Mouse (Mus musculus): ENCODE data around the gene Ikzf1. TPM values are rescaled to one million over a fixed set of nuclear protein-coding genes. Genes with fewer than 3 reads are reported as not detected.
A peak's percentile ranks its signal among the peaks of the same experiment; 100 is the strongest.

The Ikzf1 gene
- polyA plus RNA-seq, 1 experiment from 2014 or later, result 1.5 TPM

DNA sequence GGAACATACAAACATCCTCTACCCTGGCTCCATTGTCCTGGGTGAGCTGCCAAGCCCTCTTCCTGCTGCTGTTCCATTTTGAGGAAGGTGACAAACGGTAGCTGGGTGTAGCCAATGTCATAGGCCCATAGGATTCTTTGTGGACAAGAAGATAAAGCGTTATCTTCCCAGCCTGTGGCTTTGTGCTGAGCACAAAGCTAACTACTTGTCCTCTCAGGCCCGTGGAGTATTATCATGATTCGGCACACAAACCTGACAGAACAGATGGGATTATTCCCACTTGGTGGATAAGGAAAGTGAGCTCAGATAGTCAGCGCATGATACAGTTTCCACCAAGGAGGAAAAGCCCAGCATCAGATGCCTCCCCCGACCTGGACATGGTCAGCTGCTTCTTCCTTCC, 50.4 kb downstream of the Ikzf1 start:
- H3K9ac ChIP-seq (ENCODE audit: low read length), result no peak overlapping the region
- no peak overlapping the region for H3K27ac ChIP-seq (replicated peaks in 1 of 2; ENCODE audit: control insufficient read depth in 1 of 2, insufficient read depth in 1 of 2, low read depth in 2 of 2, low read length in 2 of 2)
- no peaks in the 10 kb centered on the region for H3K9me3 ChIP-seq (ENCODE audit: control insufficient read depth, low read length)
- ATAC-seq (ENCODE audit: insufficient number of reproducible peaks, insufficient read depth, low FRiP score, low read depth), result no peak
- WGBS, result 57% methylated on average over 6 of the region's 6 CpGs
- H3K36me3 ChIP-seq (ENCODE audit: control insufficient read depth, insufficient read depth, low read length), result no peaks in the 10 kb centered on the region
- H3K4me2 ChIP-seq (ENCODE audit: low read length), result no peak overlapping the region
- H3K4me1 ChIP-seq (ENCODE audit: control insufficient read depth in 2 of 2, insufficient read depth in 2 of 2, low read length in 2 of 2), result no peaks in the 10 kb centered on the region
- H3K4me3 ChIP-seq (ENCODE audit: control insufficient read depth in 1 of 2, insufficient read depth in 1 of 2, low read depth in 1 of 2, low read length in 2 of 2), result no peak overlapping the region
- H3K27me3 ChIP-seq (ENCODE audit: control insufficient read depth, insufficient read depth, low read length), result no peaks in the 10 kb centered on the region

DNA sequence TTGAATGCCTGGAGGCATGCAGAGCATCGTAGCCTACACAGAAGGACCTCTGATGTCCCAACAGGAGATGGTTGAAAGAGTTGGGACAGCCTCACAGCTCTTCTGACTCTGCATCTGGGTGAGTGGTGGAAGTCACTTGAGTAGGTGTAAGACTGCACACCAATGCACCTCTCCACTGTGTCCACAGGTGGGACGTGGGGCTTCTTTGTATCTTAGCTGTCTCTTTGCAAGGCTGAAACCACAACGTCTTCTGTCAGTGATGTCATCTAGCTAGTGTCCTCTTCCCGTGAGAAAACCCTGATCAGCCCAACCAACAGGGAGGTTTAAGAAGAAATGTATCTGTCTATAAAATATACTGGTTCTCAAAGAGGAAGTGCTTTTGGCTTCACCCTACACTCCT, 52.1 kb downstream of the Ikzf1 start:
- H3K4me2 ChIP-seq (ENCODE audit: low read length), result no peak overlapping the region
- no peaks in the 10 kb centered on the region for H3K4me1 ChIP-seq (ENCODE audit: control insufficient read depth in 2 of 2, insufficient read depth in 2 of 2, low read length in 2 of 2)
- WGBS, result 81% methylated on average over 4 of the region's 4 CpGs
- ATAC-seq (ENCODE audit: insufficient number of reproducible peaks, insufficient read depth, low FRiP score, low read depth), result 0 out of 2 replicates have a peak, but pooled peaks have one; percentile 35
- no peaks in the 10 kb centered on the region for H3K27me3 ChIP-seq (ENCODE audit: control insufficient read depth, insufficient read depth, low read length)
- H3K9ac ChIP-seq (ENCODE audit: low read length), result no peak overlapping the region
- H3K9me3 ChIP-seq (ENCODE audit: control insufficient read depth, low read length), result no peaks in the 10 kb centered on the region
- no peak overlapping the region for H3K4me3 ChIP-seq (ENCODE audit: control insufficient read depth in 1 of 2, insufficient read depth in 1 of 2, low read depth in 1 of 2, low read length in 2 of 2)
- no peaks in the 10 kb centered on the region for H3K36me3 ChIP-seq (ENCODE audit: control insufficient read depth, insufficient read depth, low read length)
- H3K27ac ChIP-seq (replicated peaks in 1 of 2; ENCODE audit: control insufficient read depth in 1 of 2, insufficient read depth in 1 of 2, low read depth in 2 of 2, low read length in 2 of 2), result no peak overlapping the region

DNA sequence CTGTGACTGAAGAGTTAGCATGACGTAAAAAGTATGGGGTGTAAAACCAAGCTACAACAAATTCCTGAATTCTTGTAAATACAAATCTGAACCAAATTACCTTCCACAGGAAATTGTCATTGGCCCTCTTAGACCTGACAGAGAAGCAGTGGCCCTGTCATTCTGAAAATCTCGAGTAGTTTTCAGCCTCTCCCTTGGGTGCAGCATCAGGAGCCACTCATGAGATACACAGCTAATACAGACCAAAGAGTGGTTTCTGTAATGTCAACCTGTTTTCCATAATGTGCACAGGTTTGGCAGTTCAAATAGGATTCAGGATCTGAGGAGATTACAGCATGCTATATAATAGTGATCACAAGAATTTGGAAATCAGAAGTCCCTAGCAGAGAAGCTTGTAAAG, 52.8 kb downstream of the Ikzf1 start:
- H3K9me3 ChIP-seq (ENCODE audit: control insufficient read depth, low read length), result no peaks in the 10 kb centered on the region
- ATAC-seq (ENCODE audit: insufficient number of reproducible peaks, insufficient read depth, low FRiP score, low read depth), result no peak
- H3K4me1 ChIP-seq (ENCODE audit: control insufficient read depth in 2 of 2, insufficient read depth in 2 of 2, low read length in 2 of 2), result no peaks in the 10 kb centered on the region
- H3K36me3 ChIP-seq (ENCODE audit: control insufficient read depth, insufficient read depth, low read length), result no peaks in the 10 kb centered on the region
- no peaks in the 10 kb centered on the region for H3K27me3 ChIP-seq (ENCODE audit: control insufficient read depth, insufficient read depth, low read length)
- H3K4me3 ChIP-seq (ENCODE audit: control insufficient read depth in 1 of 2, insufficient read depth in 1 of 2, low read depth in 1 of 2, low read length in 2 of 2), result no peak overlapping the region
- no peak overlapping the region for H3K9ac ChIP-seq (ENCODE audit: low read length)
- 48% methylated on average over 2 of the region's 2 CpGs for WGBS
- H3K4me2 ChIP-seq (ENCODE audit: low read length), result no peak overlapping the region
- H3K27ac ChIP-seq (replicated peaks in 1 of 2; ENCODE audit: control insufficient read depth in 1 of 2, insufficient read depth in 1 of 2, low read depth in 2 of 2, low read length in 2 of 2), result no peak overlapping the region

DNA sequence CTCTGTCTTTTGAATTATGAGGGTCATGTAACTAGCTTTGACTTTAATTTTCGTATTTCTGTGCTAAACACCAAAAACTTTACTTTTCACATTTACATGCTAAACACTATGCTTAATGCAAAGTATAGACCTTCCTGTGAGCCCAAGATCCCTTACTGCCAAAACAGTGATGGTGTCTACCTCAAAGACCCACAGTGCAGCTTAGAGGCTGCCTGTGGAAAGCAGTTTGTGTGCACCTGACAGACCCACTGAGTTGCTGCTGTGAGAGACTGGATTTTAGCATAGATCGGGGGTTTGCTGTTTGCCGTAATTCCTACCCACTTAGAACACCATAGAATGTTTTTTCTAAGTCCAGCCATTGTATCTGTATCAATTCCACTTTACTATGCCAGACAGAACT, 54.3 kb downstream of the Ikzf1 start:
- Histone ChIP-seq H3K4me2 (ENCODE audit: low read length) (no peak overlapping the region), H3K27ac (replicated peaks in 1 of 2; ENCODE audit: control insufficient read depth in 1 of 2, insufficient read depth in 1 of 2, low read depth in 2 of 2, low read length in 2 of 2) (no peak overlapping the region), H3K27me3 (ENCODE audit: control insufficient read depth, insufficient read depth, low read length) (no peaks in the 10 kb centered on the region), H3K9me3 (ENCODE audit: control insufficient read depth, low read length) (no peaks in the 10 kb centered on the region), H3K36me3 (ENCODE audit: control insufficient read depth, insufficient read depth, low read length) (no peaks in the 10 kb centered on the region), H3K4me1 (ENCODE audit: control insufficient read depth in 2 of 2, insufficient read depth in 2 of 2, low read length in 2 of 2) (no peaks in the 10 kb centered on the region), H3K9ac (ENCODE audit: low read length) (no peak overlapping the region), H3K4me3 (ENCODE audit: control insufficient read depth in 1 of 2, insufficient read depth in 1 of 2, low read depth in 1 of 2, low read length in 2 of 2) (no peak overlapping the region)
- WGBS, result 72% methylated on average over 3 of the region's 3 CpGs
- no peak for ATAC-seq (ENCODE audit: insufficient number of reproducible peaks, insufficient read depth, low FRiP score, low read depth)

DNA sequence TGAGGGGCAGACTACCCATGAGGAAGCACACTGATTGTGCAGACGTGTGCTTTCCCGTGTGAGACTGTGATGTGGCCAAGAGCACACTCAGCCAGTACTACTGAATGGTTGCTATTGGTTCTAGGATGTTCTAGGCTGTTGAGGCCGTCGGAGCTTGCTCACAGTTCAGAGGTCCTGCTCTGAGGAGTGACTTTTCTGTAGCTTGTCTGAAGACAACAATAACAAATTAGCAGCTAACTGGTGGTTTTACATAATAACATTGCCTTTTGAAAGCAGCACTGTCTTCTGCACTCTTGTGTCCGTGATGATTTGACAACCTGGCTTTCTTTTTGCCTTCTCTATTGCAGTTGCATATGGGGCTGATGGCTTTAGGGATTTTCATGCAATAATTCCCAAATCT, 55.8 kb downstream of the Ikzf1 start:
- 72% methylated on average over 5 of the region's 5 CpGs for WGBS
- Histone ChIP-seq H3K4me2 (ENCODE audit: low read length) (no peak overlapping the region), H3K4me1 (ENCODE audit: control insufficient read depth in 2 of 2, insufficient read depth in 2 of 2, low read length in 2 of 2) (no peaks in the 10 kb centered on the region), H3K4me3 (ENCODE audit: control insufficient read depth in 1 of 2, insufficient read depth in 1 of 2, low read depth in 1 of 2, low read length in 2 of 2) (no peak overlapping the region), H3K36me3 (ENCODE audit: control insufficient read depth, insufficient read depth, low read length) (no peaks in the 10 kb centered on the region), H3K27me3 (ENCODE audit: control insufficient read depth, insufficient read depth, low read length) (no peaks in the 10 kb centered on the region), H3K9me3 (ENCODE audit: control insufficient read depth, low read length) (no peaks in the 10 kb centered on the region), H3K27ac (replicated peaks in 1 of 2; ENCODE audit: control insufficient read depth in 1 of 2, insufficient read depth in 1 of 2, low read depth in 2 of 2, low read length in 2 of 2) (no peak overlapping the region), H3K9ac (ENCODE audit: low read length) (no peak overlapping the region)
- no peak for ATAC-seq (ENCODE audit: insufficient number of reproducible peaks, insufficient read depth, low FRiP score, low read depth)

GRCm38 (mm10) chr11:11741574-11741973, 56.8 kb downstream of the Ikzf1 start:
- no peak overlapping the region for H3K27ac ChIP-seq (replicated peaks in 1 of 2; ENCODE audit: control insufficient read depth in 1 of 2, insufficient read depth in 1 of 2, low read depth in 2 of 2, low read length in 2 of 2)
- no peak overlapping the region for H3K4me2 ChIP-seq (ENCODE audit: low read length)
- 80% methylated on average over 5 of the region's 5 CpGs for whole genome bisulfite sequencing
- H3K27me3 ChIP-seq (ENCODE audit: control insufficient read depth, insufficient read depth, low read length), result no peaks in the 10 kb centered on the region
- H3K36me3 ChIP-seq (ENCODE audit: control insufficient read depth, insufficient read depth, low read length), result no peaks in the 10 kb centered on the region
- no peak overlapping the region for H3K9ac ChIP-seq (ENCODE audit: low read length)
- no peak overlapping the region for H3K4me3 ChIP-seq (ENCODE audit: control insufficient read depth in 1 of 2, insufficient read depth in 1 of 2, low read depth in 1 of 2, low read length in 2 of 2)
- H3K9me3 ChIP-seq (ENCODE audit: control insufficient read depth, low read length), result no peaks in the 10 kb centered on the region
- ATAC-seq (ENCODE audit: insufficient number of reproducible peaks, insufficient read depth, low FRiP score, low read depth), result no peak
- H3K4me1 ChIP-seq (ENCODE audit: control insufficient read depth in 2 of 2, insufficient read depth in 2 of 2, low read length in 2 of 2), result no peaks in the 10 kb centered on the region

- no peak for ATAC-seq (ENCODE audit: insufficient number of reproducible peaks, insufficient read depth, low FRiP score, low read depth)
- 12% methylated on average over 2 of the region's 2 CpGs for WGBS
- H3K9me3 ChIP-seq (ENCODE audit: control insufficient read depth, low read length), result no peaks in the 10 kb centered on the region
- H3K4me1 ChIP-seq (ENCODE audit: control insufficient read depth in 2 of 2, insufficient read depth in 2 of 2, low read length in 2 of 2), result no peaks in the 10 kb centered on the region
- no peaks in the 10 kb centered on the region for H3K36me3 ChIP-seq (ENCODE audit: control insufficient read depth, insufficient read depth, low read length)
- no peak overlapping the region for H3K9ac ChIP-seq (ENCODE audit: low read length)
- no peak overlapping the region for H3K27ac ChIP-seq (replicated peaks in 1 of 2; ENCODE audit: control insufficient read depth in 1 of 2, insufficient read depth in 1 of 2, low read depth in 2 of 2, low read length in 2 of 2)
- H3K4me3 ChIP-seq (ENCODE audit: control insufficient read depth in 1 of 2, insufficient read depth in 1 of 2, low read depth in 1 of 2, low read length in 2 of 2), result no peak overlapping the region
- no peaks in the 10 kb centered on the region for H3K27me3 ChIP-seq (ENCODE audit: control insufficient read depth, insufficient read depth, low read length)
- no peak overlapping the region for H3K4me2 ChIP-seq (ENCODE audit: low read length)
Observed at GRCm38 (mm10) chr11:11742626-11743025, 57.8 kb downstream of the Ikzf1 start.

GRCm38 (mm10) chr11:11744222-11744621, 59.4 kb downstream of the Ikzf1 start:
- WGBS, result 32% methylated on average over 1 of the region's 1 CpGs
- Histone ChIP-seq H3K4me2 (ENCODE audit: low read length) (no peak overlapping the region), H3K4me1 (ENCODE audit: control insufficient read depth in 2 of 2, insufficient read depth in 2 of 2, low read length in 2 of 2) (no peaks in the 10 kb centered on the region), H3K9me3 (ENCODE audit: control insufficient read depth, low read length) (no peaks in the 10 kb centered on the region), H3K4me3 (ENCODE audit: control insufficient read depth in 1 of 2, insufficient read depth in 1 of 2, low read depth in 1 of 2, low read length in 2 of 2) (no peak overlapping the region), H3K27me3 (ENCODE audit: control insufficient read depth, insufficient read depth, low read length) (no peaks in the 10 kb centered on the region), H3K9ac (ENCODE audit: low read length) (no peak overlapping the region), H3K27ac (replicated peaks in 1 of 2; ENCODE audit: control insufficient read depth in 1 of 2, insufficient read depth in 1 of 2, low read depth in 2 of 2, low read length in 2 of 2) (no peak overlapping the region), H3K36me3 (ENCODE audit: control insufficient read depth, insufficient read depth, low read length) (no peaks in the 10 kb centered on the region)
- ATAC-seq (ENCODE audit: insufficient number of reproducible peaks, insufficient read depth, low FRiP score, low read depth), result no peak

All from heart, embryonic 14.5 days (tissue).